Mouse (Mus musculus) liver, adult 2 months (tissue): ENCODE data around the gene Fam160a1. TPM values are rescaled to one million over a fixed set of nuclear protein-coding genes. Genes with fewer than 3 reads are reported as not detected.

Experiments
- DNase-seq: peaks from one replicate; pipeline ENCODE4 v3.0.0-alpha.2; 2011; ENCODE audit warnings: low read depth, low spot score; ENCODE audit errors: extremely low read depth
- H3K27ac ChIP-seq: fragments of 200-500 bp; replicated peaks from 2 replicates; pipeline ENCODE4 v1.5.1; 2012; ENCODE audit warnings: low read depth, mild to moderate bottlenecking, control low read depth, inconsistent platforms, low read length; ENCODE audit not compliant: insufficient read depth
- H3K27me3 ChIP-seq: fragments of 200-500 bp; 2 replicates; pipeline ENCODE4 v1.6.1; 2012; ENCODE audit warnings: mild to moderate bottlenecking, moderate library complexity, low read length, inconsistent platforms; ENCODE audit not compliant: control insufficient read depth, insufficient read depth
- H3K36me3 ChIP-seq: fragments of 200-500 bp; 2 replicates; pipeline ENCODE4 v1.6.1; 2012; ENCODE audit warnings: low read length, inconsistent platforms; ENCODE audit not compliant: control insufficient read depth, insufficient read depth
- H3K4me1 ChIP-seq: fragments of 200-500 bp; 2 replicates; pipeline ENCODE4 v1.6.1; 2011; ENCODE audit warnings: low read length; ENCODE audit not compliant: control insufficient read depth, insufficient read depth
- H3K4me3 ChIP-seq: fragments of 200-500 bp; 2 replicates; pipeline ENCODE4 v1.5.1; 2011; ENCODE audit warnings: low read depth, mild to moderate bottlenecking, control low read depth, low read length, moderate library complexity; ENCODE audit not compliant: insufficient read depth
- H3K79me2 ChIP-seq: fragments of 200-500 bp; 2 replicates; pipeline ENCODE4 v1.6.1; 2012; ENCODE audit warnings: inconsistent platforms, mild to moderate bottlenecking, low read length, moderate library complexity; ENCODE audit not compliant: control insufficient read depth, insufficient read depth
- H3K9ac ChIP-seq: fragments of 200-500 bp; 2 replicates; pipeline ENCODE4 v1.6.1; 2012; ENCODE audit warnings: low read depth, mild to moderate bottlenecking, control low read depth, inconsistent platforms, low read length
- CTCF ChIP-seq: fragments of 200-500 bp; IDR thresholded peaks from 2 replicates; pipeline ENCODE4 v1.5.1; 2011; ENCODE audit warnings: low read depth, low read length, control low read depth
- POLR2A ChIP-seq: fragments of 200-500 bp; IDR thresholded peaks from 2 replicates; pipeline ENCODE4 v1.6.1; 2011; ENCODE audit warnings: low read length, control low read depth; ENCODE audit not compliant: insufficient read depth; ENCODE audit errors: extremely low read depth
- WGBS: fragments of 180-500 bp; shearing (Covaris S2); methylation state at CpG from one replicate; pipeline ENCODE4 v1.1.7; 2018; 5-methylcytosine and 5-hydroxymethylcytosine counted together
- polyA plus RNA-seq: library from polyadenylated mRNA; depleted of rRNA; stranded (reverse); fragments of >200 nt; gene quantifications from 2 replicates; pipeline ENCODE4 v1.2.3, GENCODE M21; 2012
- total RNA-seq: library from RNA; depleted of rRNA; stranded (reverse); fragments of >200 nt; gene quantifications from 2 replicates; pipeline ENCODE4 v1.2.3, GENCODE M21; 2014

Gene Fam160a1
- total and polyA plus RNA-seq, 2 experiments, result 1.8 to 4.7 TPM

DNA sequence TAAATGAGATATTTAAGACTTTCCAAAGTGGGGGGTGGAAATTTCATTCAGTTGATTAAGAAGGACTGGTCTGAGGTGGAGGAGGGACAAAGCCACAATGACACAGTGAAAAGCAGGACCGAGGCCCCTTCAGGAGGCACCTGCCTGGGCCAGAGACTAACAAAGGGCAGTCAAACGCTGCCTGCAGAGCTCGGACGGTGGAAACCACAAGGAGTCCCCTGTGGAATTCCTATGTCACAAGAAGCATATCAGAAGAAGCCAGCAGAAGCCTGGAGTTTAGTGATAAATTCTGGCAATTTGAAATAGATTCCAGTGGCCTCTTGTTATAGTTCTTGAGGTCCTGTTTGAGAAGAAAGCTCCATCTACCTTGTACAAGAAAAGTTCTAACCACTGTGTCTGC, 40.0 kb upstream of the Fam160a1 start:
- H3K4me3 ChIP-seq, result no peak overlapping the region
- no peaks in the 10 kb centered on the region for H3K27me3 ChIP-seq
- WGBS, result 79% methylated on average over 4 of the region's 4 CpGs
- no peak for DNase-seq
- no peaks in the 10 kb centered on the region for H3K36me3 ChIP-seq
- H3K9ac ChIP-seq, result no peak overlapping the region
- TF ChIP-seq CTCF (no peak), POLR2A (no peak)
- no peak overlapping the region for H3K27ac ChIP-seq
- peaks cover 13% of the 10 kb centered on the region for H3K4me1 ChIP-seq
- H3K79me2 ChIP-seq, result peaks cover 18% of the 10 kb centered on the region; the same call in 1 of the 2 replicates

DNA sequence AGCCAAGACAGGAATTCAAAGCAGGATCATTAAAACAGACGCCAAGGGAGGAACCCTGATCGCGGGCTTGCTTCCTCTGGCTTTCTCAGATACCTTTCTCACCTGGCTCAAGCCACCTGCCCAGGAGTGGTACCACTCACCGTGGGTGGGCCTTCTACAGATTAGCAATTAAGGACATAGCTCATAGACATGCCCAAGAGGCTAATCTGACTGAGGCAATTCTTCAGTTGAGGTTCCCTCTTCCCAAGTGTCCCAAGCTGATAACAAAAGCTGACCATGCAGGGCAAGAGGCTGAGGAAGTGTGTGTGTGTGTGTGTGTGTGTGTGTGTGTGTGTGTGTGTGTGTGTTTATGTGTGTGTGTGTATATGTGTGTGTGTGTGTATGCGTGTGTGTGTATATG, 38.9 kb upstream of the Fam160a1 start:
- no peak overlapping the region for H3K27ac ChIP-seq
- WGBS, result 90% methylated on average over 5 of the region's 5 CpGs
- H3K79me2 ChIP-seq, result peaks cover 13% of the 10 kb centered on the region; the same call in 1 of the 2 replicates
- no peaks in the 10 kb centered on the region for H3K27me3 ChIP-seq
- no peak for DNase-seq
- H3K9ac ChIP-seq, result no peak overlapping the region
- H3K4me3 ChIP-seq, result no peak overlapping the region
- no peak for TF ChIP-seq POLR2A
- TF ChIP-seq CTCF, result no peak
- H3K4me1 ChIP-seq, result peaks cover 13% of the 10 kb centered on the region
- no peaks in the 10 kb centered on the region for H3K36me3 ChIP-seq

DNA sequence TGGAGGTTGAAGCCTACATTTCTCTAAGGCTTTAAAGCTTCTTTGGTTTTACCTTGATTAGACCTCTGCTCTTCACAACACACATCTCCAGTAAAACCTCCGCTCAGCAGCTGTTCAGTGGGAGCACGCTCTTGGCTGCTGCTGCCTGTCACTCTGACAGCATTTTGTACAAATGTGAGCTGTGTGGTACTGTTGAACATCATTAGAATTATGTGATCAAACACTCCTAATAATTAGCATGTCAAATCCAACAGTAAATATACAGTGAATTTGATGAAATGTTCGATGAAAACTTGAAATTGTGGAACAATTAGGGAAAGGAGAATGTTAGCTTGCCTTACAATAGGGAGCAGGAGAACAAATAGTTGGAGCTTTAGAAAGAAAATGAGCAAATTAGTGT, 38.0 kb upstream of the Fam160a1 start:
- TF ChIP-seq POLR2A (no peak), CTCF (no peak)
- H3K27ac ChIP-seq, result no peak overlapping the region
- no peak for DNase-seq
- H3K79me2 ChIP-seq, result peaks cover 13% of the 10 kb centered on the region; the same call in 1 of the 2 replicates
- WGBS, result 96% methylated on average over 3 of the region's 3 CpGs
- H3K36me3 ChIP-seq, result no peaks in the 10 kb centered on the region
- no peak overlapping the region for H3K9ac ChIP-seq
- H3K27me3 ChIP-seq, result no peaks in the 10 kb centered on the region
- H3K4me1 ChIP-seq, result peaks cover 13% of the 10 kb centered on the region
- H3K4me3 ChIP-seq, result no peak overlapping the region

DNA sequence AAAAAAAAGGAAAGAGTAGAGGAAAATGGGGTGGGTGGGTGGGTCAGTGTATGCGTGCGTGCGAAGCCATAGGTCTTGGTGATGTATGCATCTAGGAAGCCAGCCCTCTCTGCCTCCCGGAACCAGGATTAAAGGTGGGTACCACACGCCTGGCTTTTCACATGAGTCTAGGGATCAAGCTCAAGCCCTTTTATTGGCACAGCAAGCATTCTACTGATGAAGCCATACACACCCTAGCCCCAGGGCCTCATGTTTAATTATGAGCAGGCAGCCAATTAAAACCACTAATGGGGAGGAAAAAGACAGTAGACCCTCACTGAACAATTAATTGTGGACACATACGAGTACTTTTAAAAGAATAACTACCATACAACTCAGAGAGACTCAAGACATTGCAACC, 37.1 kb upstream of the Fam160a1 start:
- H3K27ac ChIP-seq, result no peak overlapping the region
- peaks cover 13% of the 10 kb centered on the region; the same call in 1 of the 2 replicates for H3K79me2 ChIP-seq
- peaks cover 8% of the 10 kb centered on the region for H3K4me1 ChIP-seq
- no peak for DNase-seq
- TF ChIP-seq POLR2A (no peak), CTCF (no peak)
- H3K27me3 ChIP-seq, result no peaks in the 10 kb centered on the region
- 95% methylated on average over 6 of the region's 6 CpGs for WGBS
- no peaks in the 10 kb centered on the region for H3K36me3 ChIP-seq
- no peak overlapping the region for H3K4me3 ChIP-seq
- no peak overlapping the region for H3K9ac ChIP-seq

- no peak for DNase-seq
- Histone ChIP-seq H3K27me3 (no peaks in the 10 kb centered on the region), H3K9ac (no peak overlapping the region), H3K27ac (no peak overlapping the region), H3K4me1 (peaks cover 4% of the 10 kb centered on the region), H3K79me2 (peaks cover 13% of the 10 kb centered on the region; the same call in 1 of the 2 replicates), H3K36me3 (no peaks in the 10 kb centered on the region), H3K4me3 (no peak overlapping the region)
- TF ChIP-seq POLR2A, result no peak
- no peak for TF ChIP-seq CTCF
- 81% methylated on average over 4 of the region's 4 CpGs for WGBS
These were observed 36.6 kb upstream of the Fam160a1 start for GRCm38 (mm10) chr3:85853715-85854114.

DNA sequence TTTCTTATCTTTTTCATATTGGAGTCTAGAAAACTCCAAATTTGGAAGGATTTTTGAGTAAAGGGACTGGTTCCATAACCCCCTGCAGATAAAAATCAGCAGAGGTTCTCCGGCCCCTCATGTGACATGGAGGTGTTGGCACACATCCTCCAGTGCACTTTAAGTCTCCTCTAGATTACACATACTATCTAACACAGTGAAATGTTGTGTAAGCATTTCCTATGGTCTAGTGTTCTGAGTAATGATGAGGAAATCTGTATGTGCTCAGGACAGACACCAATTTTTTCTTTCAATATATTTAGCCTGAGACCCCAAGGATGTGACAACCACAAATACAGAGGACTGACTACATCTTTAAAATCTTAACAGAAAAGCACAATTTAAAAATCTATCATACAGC, 33.0 kb upstream of the Fam160a1 start:
- TF ChIP-seq POLR2A, result no peak
- no peak for TF ChIP-seq CTCF
- 84% methylated on average over 1 of the region's 1 CpGs for WGBS

More for the DNA sequence above, 33.0 kb upstream of the Fam160a1 start:
- no peaks in the 10 kb centered on the region for H3K36me3 ChIP-seq
- peaks cover 4% of the 10 kb centered on the region for H3K4me1 ChIP-seq
- no peak overlapping the region for H3K9ac ChIP-seq
- H3K79me2 ChIP-seq, result peaks cover 5% of the 10 kb centered on the region; the same call in 1 of the 2 replicates
- no peak overlapping the region for H3K27ac ChIP-seq
- DNase-seq, result no peak
- no peak overlapping the region for H3K4me3 ChIP-seq
- H3K27me3 ChIP-seq, result no peaks in the 10 kb centered on the region
